ENCODE assay signal across 8 mouse cellular contexts in the genomic region with DNA sequence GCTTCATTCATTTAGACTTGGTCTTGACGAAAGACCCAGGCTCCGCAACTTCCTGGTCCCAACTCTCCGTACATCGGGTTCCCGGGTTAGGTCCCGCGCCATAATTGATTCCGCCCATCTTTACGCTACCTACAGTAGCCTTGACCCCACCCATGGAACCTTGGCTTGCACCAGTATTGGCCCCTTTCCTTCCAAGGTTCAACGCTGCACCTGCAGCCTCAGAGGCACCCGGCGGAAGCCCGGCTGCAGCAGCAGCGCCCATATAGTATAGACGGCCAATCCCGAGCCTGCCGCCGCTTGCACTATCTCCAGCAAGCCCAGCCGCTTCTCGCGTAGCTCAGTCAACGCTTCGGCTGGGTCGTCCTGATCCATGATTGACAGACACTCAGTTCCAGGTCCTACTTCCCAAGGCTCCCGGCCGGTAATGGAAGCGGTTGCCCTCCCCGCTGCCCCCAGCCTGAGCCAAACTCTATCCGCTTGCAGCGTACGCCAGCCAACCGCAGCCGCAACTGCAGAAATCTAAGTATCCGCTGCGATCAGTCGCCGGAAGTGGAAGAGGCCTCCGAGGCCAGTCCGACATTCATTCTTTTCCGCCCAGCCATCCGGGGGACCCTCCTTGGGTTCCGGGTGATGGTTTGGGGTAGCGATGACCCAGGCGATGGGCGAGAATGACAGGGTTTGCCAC. TPM values are rescaled to one million over a fixed set of nuclear protein-coding genes. Genes with fewer than 3 reads are reported as not detected.
DNase-seq lines count a peak whose midpoint lies in the region; ATAC-seq and TF ChIP-seq lines count a peak whose summit lies in the region.

No protein-coding gene starts in this region.

- H3K36me3 ChIP-seq in ES-Bruce4 (ENCODE audit: control insufficient read depth, insufficient read depth, low read length, poor library complexity, severe bottlenecking): no peaks in the 10 kb centered on the region
- peaks cover 27% of the 10 kb centered on the region for H3K36me3 ChIP-seq in forebrain, embryonic 13.5 days (ENCODE audit: poor library complexity, severe bottlenecking)
- peaks cover 19% of the 10 kb centered on the region for H3K36me3 ChIP-seq in neural tube, embryonic 15.5 days

- H3K9ac ChIP-seq in ES-Bruce4 (ENCODE audit: low read depth, poor library complexity, severe bottlenecking): peak overlapping the region; percentile 57
- H3K9ac ChIP-seq in forebrain, embryonic 13.5 days: peak overlapping the region; percentile 77
- H3K9ac ChIP-seq in neural tube, embryonic 15.5 days (replicated peaks): peak overlapping the region; percentile 77

- no peak for TF ChIP-seq POLR2A in ES-Bruce4 (IDR thresholded peaks at IDR 0.05; ENCODE audit: insufficient read depth, low read length)
- TF ChIP-seq POLR2A in lung, adult 2 months (IDR thresholded peaks at IDR 0.05; ENCODE audit: borderline replicate concordance, extremely low read depth, low read depth, low read length): peak; percentile 73; the same call in 1 of the 2 replicates

- peak; percentile 83 for DNase-seq in cerebellum, adult 11 months
- DNase-seq in heart, postnatal 10 days: peak; percentile 89 to 94
- DNase-seq in kidney, postnatal 4 days: peak; percentile 90 to 92
- peak; percentile 87 for DNase-seq in lung, adult 2 months
- DNase-seq in testis, postnatal 10 days (ENCODE audit: low spot score): peak; percentile 89

- H3K27me3 ChIP-seq in ES-Bruce4 (ENCODE audit: control insufficient read depth, insufficient read depth, low read length, poor library complexity, severe bottlenecking): no peaks in the 10 kb centered on the region
- no peaks in the 10 kb centered on the region for H3K27me3 ChIP-seq in forebrain, embryonic 13.5 days
- H3K27me3 ChIP-seq in neural tube, embryonic 15.5 days (replicated peaks): no peaks in the 10 kb centered on the region

- ATAC-seq in forebrain, embryonic 13.5 days: peak; percentile 74
- ATAC-seq in neural tube, embryonic 15.5 days (ENCODE audit: low FRiP score): peak; percentile 72

- peak overlapping the region; percentile 93 for H3K4me3 ChIP-seq in ES-Bruce4 (ENCODE audit: low read depth, low read length)
- H3K4me3 ChIP-seq in forebrain, embryonic 13.5 days: peak overlapping the region; percentile 64
- H3K4me3 ChIP-seq in lung, adult 2 months (replicated peaks; ENCODE audit: extremely low read depth, low read depth, low read length): peak overlapping the region; percentile 62
- H3K4me3 ChIP-seq in neural tube, embryonic 15.5 days (replicated peaks): peak overlapping the region; percentile 71

- peak overlapping the region; percentile 8; the same call in 1 of the 2 replicates for H3K27ac ChIP-seq in ES-Bruce4 (ENCODE audit: insufficient read depth, low read length)
- peak overlapping the region; percentile 94 for H3K27ac ChIP-seq in forebrain, embryonic 13.5 days
- H3K27ac ChIP-seq in neural tube, embryonic 15.5 days (replicated peaks): peak overlapping the region; percentile 93

- peak overlapping the region; percentile 94 for H3K4me2 ChIP-seq in forebrain, embryonic 13.5 days
- peak overlapping the region; percentile 96 for H3K4me2 ChIP-seq in neural tube, embryonic 15.5 days

- no peaks in the 10 kb centered on the region for H3K9me3 ChIP-seq in ES-Bruce4 (replicated peaks; ENCODE audit: control insufficient read depth, insufficient read depth, low read length, poor library complexity, severe bottlenecking)
- no peaks in the 10 kb centered on the region for H3K9me3 ChIP-seq in forebrain, embryonic 13.5 days (replicated peaks)
- no peaks in the 10 kb centered on the region for H3K9me3 ChIP-seq in neural tube, embryonic 15.5 days (replicated peaks)

- intact Hi-C loops in heart, postnatal 10 days (cut with DNase I): no loop called here

- peaks cover 4% of the 10 kb centered on the region for H3K4me1 ChIP-seq in ES-Bruce4 (ENCODE audit: control insufficient read depth, insufficient read depth, low read length)
- peaks cover 63% of the 10 kb centered on the region for H3K4me1 ChIP-seq in forebrain, embryonic 13.5 days
- peaks cover 11% of the 10 kb centered on the region for H3K4me1 ChIP-seq in lung, adult 2 months (ENCODE audit: control insufficient read depth, insufficient read depth, low read length)
- peaks cover 63% of the 10 kb centered on the region for H3K4me1 ChIP-seq in neural tube, embryonic 15.5 days

- no peak for TF ChIP-seq EP300 in ES-Bruce4 (IDR thresholded peaks at IDR 0.05; ENCODE audit: insufficient read depth, low read depth, low read length)

- WGBS in forebrain, embryonic 13.5 days: under 1% methylated on average over 45 of the region's 45 CpGs
- WGBS in lung, adult 2 months: under 1% methylated on average over 45 of the region's 45 CpGs
- WGBS in neural tube, embryonic 15.5 days: under 1% methylated on average over 45 of the region's 45 CpGs

- TF ChIP-seq CTCF in ES-Bruce4 (IDR thresholded peaks at IDR 0.05; ENCODE audit: low read depth, low read length): no peak
- no peak for TF ChIP-seq CTCF in lung, adult 2 months (IDR thresholded peaks at IDR 0.05; ENCODE audit: insufficient read depth, low read length)

RNA-seq across cellular contexts. Expression of a gene that starts 0.7 kb away (rescaled TPM):
- polyA plus RNA-seq in ES-Bruce4 (2011; ENCODE audit: insufficient read depth, insufficient read length, low read depth, missing spikeins): 26.0 and 30.6 TPM in 2 replicates
- 75.5 and 84.8 TPM in 2 replicates for polyA plus RNA-seq in forebrain, embryonic 13.5 days (2015; fragmentation: Nextera tagmentation; extraction: Ambion mirVana)
- total RNA-seq in heart, postnatal 10 days (2021): 10 to 100 TPM; 37.8 to 38.9 TPM
- polyA plus RNA-seq in lung, adult 2 months (2012; rRNA removed): 114 and 128 TPM in 2 replicates
- 94.0 and 94.1 TPM in 2 replicates for polyA plus RNA-seq in neural tube, embryonic 15.5 days (2015; fragmentation: Nextera tagmentation; extraction: Ambion mirVana)

RNA-seq across cellular contexts. Expression of a gene that starts 3.5 kb away (rescaled TPM):
- polyA plus RNA-seq in ES-Bruce4 (2011; ENCODE audit: insufficient read depth, insufficient read length, low read depth, missing spikeins): 1.6 and 2.6 TPM in 2 replicates
- polyA plus RNA-seq in forebrain, embryonic 13.5 days (2015; fragmentation: Nextera tagmentation; extraction: Ambion mirVana): 1.8 TPM in 1 of 2 replicates, not detected in the other
- total RNA-seq in heart, postnatal 10 days (2021): not detected
- 0.41 TPM in 1 of 2 replicates, not detected in the other for polyA plus RNA-seq in lung, adult 2 months (2012; rRNA removed)
- 3.1 TPM in 1 of 2 replicates, not detected in the other for polyA plus RNA-seq in neural tube, embryonic 15.5 days (2015; fragmentation: Nextera tagmentation; extraction: Ambion mirVana)

RNA-seq across cellular contexts. Expression of a gene that starts 5.0 kb away (rescaled TPM):
- polyA plus RNA-seq in ES-Bruce4 (2011; ENCODE audit: insufficient read depth, insufficient read length, low read depth, missing spikeins): 29.6 and 35.1 TPM in 2 replicates
- polyA plus RNA-seq in forebrain, embryonic 13.5 days (2015; fragmentation: Nextera tagmentation; extraction: Ambion mirVana): 43.7 and 53.7 TPM in 2 replicates
- total RNA-seq in heart, postnatal 10 days (2021): 10 to 100 TPM; 59.7 to 60.9 TPM
- 40.3 and 44.9 TPM in 2 replicates for polyA plus RNA-seq in lung, adult 2 months (2012; rRNA removed)
- 72.7 and 75.2 TPM in 2 replicates for polyA plus RNA-seq in neural tube, embryonic 15.5 days (2015; fragmentation: Nextera tagmentation; extraction: Ambion mirVana)

RNA-seq across cellular contexts. Expression of a gene that starts 5.6 kb away (rescaled TPM):
- not detected in 2 replicates for polyA plus RNA-seq in ES-Bruce4 (2011; ENCODE audit: insufficient read depth, insufficient read length, low read depth, missing spikeins)
- polyA plus RNA-seq in forebrain, embryonic 13.5 days (2015; fragmentation: Nextera tagmentation; extraction: Ambion mirVana): 0.21 and 0.23 TPM in 2 replicates
- under 1 TPM in 1 of 2 experiments, not detected in 1; 0.14 TPM for total RNA-seq in heart, postnatal 10 days (2021)
- 14.0 and 15.6 TPM in 2 replicates for polyA plus RNA-seq in lung, adult 2 months (2012; rRNA removed)
- polyA plus RNA-seq in neural tube, embryonic 15.5 days (2015; fragmentation: Nextera tagmentation; extraction: Ambion mirVana): 0.17 and 0.41 TPM in 2 replicates

RNA-seq across cellular contexts. Expression of a gene that starts 6.5 kb away (rescaled TPM):
- polyA plus RNA-seq in ES-Bruce4 (2011; ENCODE audit: insufficient read depth, insufficient read length, low read depth, missing spikeins): 25.7 and 32.1 TPM in 2 replicates
- 108 and 127 TPM in 2 replicates for polyA plus RNA-seq in forebrain, embryonic 13.5 days (2015; fragmentation: Nextera tagmentation; extraction: Ambion mirVana)
- 10 to 100 TPM; 23.8 to 25.7 TPM for total RNA-seq in heart, postnatal 10 days (2021)
- polyA plus RNA-seq in lung, adult 2 months (2012; rRNA removed): 48.9 and 56.2 TPM in 2 replicates
- 137 and 153 TPM in 2 replicates for polyA plus RNA-seq in neural tube, embryonic 15.5 days (2015; fragmentation: Nextera tagmentation; extraction: Ambion mirVana)

Comparison
In these comparisons a context has a peak if more than half of its experiments do, and no peak if none do; other contexts are left out.
1. Peak in every context shown above with its lines: DNase-seq, ATAC-seq, H3K4me3 ChIP-seq and H3K27ac ChIP-seq.
2. H3K27ac ChIP-seq: peak in every context shown above with its lines; median percentile 94 in forebrain, embryonic 13.5 days; 93 in neural tube, embryonic 15.5 days; 8 in ES-Bruce4.